Mouse (Mus musculus): ENCODE measurements around the gene Vmn1r55.
"Not testable (repeated sequence)": the region's sequence is repeated elsewhere in the genome, so short reads cannot be mapped to it uniquely, and the experiment has no call there.

The Vmn1r55 gene

GRCm38 (mm10) chr7:5091008-5091728, 58.3 kb downstream of the Vmn1r55 start:
- Histone ChIP-seq H3K27me3 (ENCODE audit: control insufficient read depth, insufficient read depth, low read length, poor library complexity, severe bottlenecking) (no peaks in the 10 kb centered on the region), H3K36me3 (ENCODE audit: control insufficient read depth, insufficient read depth, low read length, poor library complexity, severe bottlenecking) (peaks cover 10% of the 10 kb centered on the region)
- DNase-seq (ENCODE audit: low read depth, low spot score), result no peak

- H3K27me3 ChIP-seq (ENCODE audit: control insufficient read depth, insufficient read depth, low read length, poor library complexity, severe bottlenecking), result no peaks in the 10 kb centered on the region
- peaks cover 15% of the 10 kb centered on the region for H3K36me3 ChIP-seq (ENCODE audit: control insufficient read depth, insufficient read depth, low read length, poor library complexity, severe bottlenecking)
- no peak for DNase-seq (ENCODE audit: low read depth, low spot score)
Observed at GRCm38 (mm10) chr7:5089853-5090252, 59.6 kb downstream of the Vmn1r55 start.

- DNase-seq (ENCODE audit: low read depth, low spot score), result no peak
- Histone ChIP-seq H3K27me3 (ENCODE audit: control insufficient read depth, insufficient read depth, low read length, poor library complexity, severe bottlenecking) (no peaks in the 10 kb centered on the region), H3K36me3 (ENCODE audit: control insufficient read depth, insufficient read depth, low read length, poor library complexity, severe bottlenecking) (peaks cover 11% of the 10 kb centered on the region)
Observed at GRCm38 (mm10) chr7:5087886-5088285, 61.6 kb downstream of the Vmn1r55 start.

GRCm38 (mm10) chr7:5086921-5087440, 62.5 kb downstream of the Vmn1r55 start:
- H3K27me3 ChIP-seq (ENCODE audit: control insufficient read depth, insufficient read depth, low read length, poor library complexity, severe bottlenecking), result no peaks in the 10 kb centered on the region
- DNase-seq (ENCODE audit: low read depth, low spot score), result no peak

GRCm38 (mm10) chr7:5085512-5085911, 64.0 kb downstream of the Vmn1r55 start:
- no peak for DNase-seq (ENCODE audit: low read depth, low spot score)
- H3K27me3 ChIP-seq (ENCODE audit: control insufficient read depth, insufficient read depth, low read length, poor library complexity, severe bottlenecking), result no peaks in the 10 kb centered on the region
- peaks cover 7% of the 10 kb centered on the region for H3K36me3 ChIP-seq (ENCODE audit: control insufficient read depth, insufficient read depth, low read length, poor library complexity, severe bottlenecking)

More at GRCm38 (mm10) chr7:5086921-5087440, 62.5 kb downstream of the Vmn1r55 start:
- H3K36me3 ChIP-seq (ENCODE audit: control insufficient read depth, insufficient read depth, low read length, poor library complexity, severe bottlenecking), result peaks cover 7% of the 10 kb centered on the region

GRCm38 (mm10) chr7:5083325-5084105, 66.0 kb downstream of the Vmn1r55 start:
- DNase-seq (ENCODE audit: low read depth, low spot score), result peak; percentile 89
- peaks cover 7% of the 10 kb centered on the region for H3K36me3 ChIP-seq (ENCODE audit: control insufficient read depth, insufficient read depth, low read length, poor library complexity, severe bottlenecking)
- H3K27me3 ChIP-seq (ENCODE audit: control insufficient read depth, insufficient read depth, low read length, poor library complexity, severe bottlenecking), result no peaks in the 10 kb centered on the region

GRCm38 (mm10) chr7:5081939-5082338, 67.5 kb downstream of the Vmn1r55 start:
- Histone ChIP-seq H3K36me3 (ENCODE audit: control insufficient read depth, insufficient read depth, low read length, poor library complexity, severe bottlenecking) (peaks cover 14% of the 10 kb centered on the region), H3K27me3 (ENCODE audit: control insufficient read depth, insufficient read depth, low read length, poor library complexity, severe bottlenecking) (no peaks in the 10 kb centered on the region)
- DNase-seq (ENCODE audit: low read depth, low spot score), result no peak

GRCm38 (mm10) chr7:5081241-5081640, 68.2 kb downstream of the Vmn1r55 start:
- H3K36me3 ChIP-seq (ENCODE audit: control insufficient read depth, insufficient read depth, low read length, poor library complexity, severe bottlenecking), result peaks cover 16% of the 10 kb centered on the region
- no peak for DNase-seq (ENCODE audit: low read depth, low spot score)
- no peaks in the 10 kb centered on the region for H3K27me3 ChIP-seq (ENCODE audit: control insufficient read depth, insufficient read depth, low read length, poor library complexity, severe bottlenecking)

GRCm38 (mm10) chr7:5080815-5081214, 68.7 kb downstream of the Vmn1r55 start:
- DNase-seq (ENCODE audit: low read depth, low spot score), result no peak
- H3K36me3 ChIP-seq (ENCODE audit: control insufficient read depth, insufficient read depth, low read length, poor library complexity, severe bottlenecking), result peaks cover 16% of the 10 kb centered on the region
- no peaks in the 10 kb centered on the region for H3K27me3 ChIP-seq (ENCODE audit: control insufficient read depth, insufficient read depth, low read length, poor library complexity, severe bottlenecking)

- no peaks in the 10 kb centered on the region for H3K27me3 ChIP-seq (ENCODE audit: control insufficient read depth, insufficient read depth, low read length, poor library complexity, severe bottlenecking)
- H3K36me3 ChIP-seq (ENCODE audit: control insufficient read depth, insufficient read depth, low read length, poor library complexity, severe bottlenecking), result peaks cover 14% of the 10 kb centered on the region
- DNase-seq (ENCODE audit: low read depth, low spot score), result peak; percentile 98
Observed at GRCm38 (mm10) chr7:5080010-5080751, 69.3 kb downstream of the Vmn1r55 start, which contains the start of gene Epn1. Gene Epn1 (plus strand): TSS chr7:5080235.

GRCm38 (mm10) chr7:5079365-5080009, 70.0 kb downstream of the Vmn1r55 start:
- not testable (repeated sequence) for DNase-seq (ENCODE audit: low read depth, low spot score); H3K27me3 ChIP-seq (ENCODE audit: control insufficient read depth, insufficient read depth, low read length, poor library complexity, severe bottlenecking)
- peaks cover 15% of the 10 kb centered on the region for H3K36me3 ChIP-seq (ENCODE audit: control insufficient read depth, insufficient read depth, low read length, poor library complexity, severe bottlenecking)
